Mouse (Mus musculus) large intestine, adult 2 months (tissue): ENCODE measurements around the gene Pabpn1. TPM values are rescaled to one million over a fixed set of nuclear protein-coding genes. Genes with fewer than 3 reads are reported as not detected.

ENCODE experiments used
- DNase-seq: peaks from one replicate; pipeline ENCODE4 v3.0.0-alpha.2; 2012; ENCODE audit warnings: low read depth, low spot score
- WGBS: fragments of 180-500 bp; shearing (Covaris S2); methylation state at CpG from one replicate; pipeline ENCODE4 v1.1.7; 2018; 5-methylcytosine and 5-hydroxymethylcytosine counted together
- polyA plus RNA-seq: library from polyadenylated mRNA; depleted of rRNA; stranded (reverse); fragments of >200 nt; gene quantifications from 2 replicates; pipeline ENCODE4 v1.2.3, GENCODE M21; 2012

Gene Pabpn1
- polyA plus RNA-seq, 1 experiment, result 77.8 TPM

- DNase-seq, result no peak
- 16% methylated on average over 21 of the region's 21 CpGs for WGBS
Observed at GRCm38 (mm10) chr14:54884022-54884712, 8.1 kb upstream of the Pabpn1 start.

- no peak for DNase-seq
- WGBS, result 85% methylated on average over 11 of the region's 11 CpGs
Observed at GRCm38 (mm10) chr14:54885309-54885708, 7.0 kb upstream of the Pabpn1 start.

GRCm38 (mm10) chr14:54893651-54894181 is 1.4 kb downstream of the Pabpn1 start:
- peak; percentile 99 for DNase-seq
- WGBS, result under 1% methylated on average over 38 of the region's 38 CpGs

- WGBS, result under 1% methylated on average over 54 of the region's 54 CpGs
- no peak for DNase-seq
Observed at GRCm38 (mm10) chr14:54894296-54895151, 2.2 kb downstream of the Pabpn1 start.

GRCm38 (mm10) chr14:54897445-54897844 is 5.1 kb downstream of the Pabpn1 start:
- WGBS, result 42% methylated on average over 2 of the region's 2 CpGs

GRCm38 (mm10) chr14:54900383-54900782 is 8.1 kb downstream of the Pabpn1 start:
- WGBS, result under 1% methylated on average over 3 of the region's 3 CpGs
- no peak for DNase-seq

More at GRCm38 (mm10) chr14:54897445-54897844, 5.1 kb downstream of the Pabpn1 start:
- no peak for DNase-seq

- DNase-seq, result no peak
- WGBS, result 75% methylated on average over 4 of the region's 4 CpGs
Observed at GRCm38 (mm10) chr14:54903641-54904040, 11.3 kb downstream of the Pabpn1 start.

- DNase-seq, result no peak
- 80% methylated on average over 7 of the region's 7 CpGs for WGBS
Observed at GRCm38 (mm10) chr14:54908682-54909081, 16.4 kb downstream of the Pabpn1 start.

GRCm38 (mm10) chr14:54912109-54912850 is 20.0 kb downstream of the Pabpn1 start:
- no peak for DNase-seq
- whole genome bisulfite sequencing, result 4% methylated on average over 67 of the region's 69 CpGs

GRCm38 (mm10) chr14:54912886-54913285 is 20.6 kb downstream of the Pabpn1 start, which contains the start of gene Slc22a17:
Gene Slc22a17 (minus strand): TSS chr14:54913132.
- no peak for DNase-seq
- under 1% methylated on average over 28 of the region's 28 CpGs for WGBS

GRCm38 (mm10) chr14:54913343-54913742 is 21.0 kb downstream of the Pabpn1 start:
- WGBS, result 23% methylated on average over 10 of the region's 10 CpGs
- no peak for DNase-seq

- DNase-seq, result no peak
- 77% methylated on average over 16 of the region's 16 CpGs for WGBS
Observed at GRCm38 (mm10) chr14:54920076-54920685, 27.9 kb downstream of the Pabpn1 start.

- 36% methylated on average over 7 of the region's 7 CpGs for WGBS
- no peak for DNase-seq
Observed at GRCm38 (mm10) chr14:54924641-54925348, 32.5 kb downstream of the Pabpn1 start.

- no peak for DNase-seq
- 11% methylated on average over 57 of the region's 57 CpGs for WGBS
Observed at GRCm38 (mm10) chr14:54925349-54926342, 33.3 kb downstream of the Pabpn1 start, which contains the start of gene Efs. Gene Efs (minus strand): TSS chr14:54926126.

- 1% methylated on average over 56 of the region's 58 CpGs for WGBS
- no peak for DNase-seq
Observed at GRCm38 (mm10) chr14:54926401-54927158, 34.3 kb downstream of the Pabpn1 start.

- WGBS, result 37% methylated on average over 7 of the region's 7 CpGs
- no peak for DNase-seq
Observed at GRCm38 (mm10) chr14:54927296-54927695, 35.0 kb downstream of the Pabpn1 start.

GRCm38 (mm10) chr14:54929801-54930200 is 37.5 kb downstream of the Pabpn1 start:
- WGBS, result 60% methylated on average over 5 of the region's 5 CpGs
- no peak for DNase-seq
